Mouse (Mus musculus) forebrain, embryonic 16.5 days (tissue): Measurements from ENCODE around the gene Lcorl. TPM values are rescaled to one million over a fixed set of nuclear protein-coding genes. Genes with fewer than 3 reads are reported as not detected.

ENCODE experiments used
- ATAC-seq: fragments of 200-750 bp; cut with Nextera tagmentation; 2 replicates; pipeline ENCODE4 v1.8.0; 2017; ENCODE audit warnings: mild to moderate bottlenecking, moderate library complexity
- H3K27ac ChIP-seq: fragments of 300-500 bp; sonication (generic); 2 replicates; pipeline ENCODE4 v1.5.1; 2014; ENCODE audit warnings: low read length, control low read depth
- H3K27me3 ChIP-seq: fragments of 300-500 bp; sonication (generic); replicated peaks from 2 replicates; pipeline ENCODE4 v1.6.1; 2014; ENCODE audit warnings: low read length; ENCODE audit not compliant: control insufficient read depth, insufficient read depth
- H3K36me3 ChIP-seq: fragments of 300-500 bp; sonication (generic); 2 replicates; pipeline ENCODE4 v1.6.1; 2014; ENCODE audit not compliant: control insufficient read depth, insufficient read depth
- H3K4me1 ChIP-seq: fragments of 300-500 bp; sonication (generic); replicated peaks from 2 replicates; pipeline ENCODE4 v1.6.1; 2014; ENCODE audit warnings: low read length; ENCODE audit not compliant: control insufficient read depth, insufficient read depth
- H3K4me2 ChIP-seq: fragments of 300-500 bp; sonication (generic); 2 replicates; pipeline ENCODE4 v1.6.1; 2014; ENCODE audit warnings: mild to moderate bottlenecking, low read length, control low read depth
- H3K4me3 ChIP-seq: fragments of 300-500 bp; sonication (generic); replicated peaks from 2 replicates; pipeline ENCODE4 v1.5.1; 2014; ENCODE audit warnings: mild to moderate bottlenecking, low read length, control low read depth
- H3K9ac ChIP-seq: fragments of 300-500 bp; sonication (generic); replicated peaks from 2 replicates; pipeline ENCODE4 v1.6.1; 2014; ENCODE audit warnings: low read depth, low read length, control low read depth
- H3K9me3 ChIP-seq: fragments of 300-500 bp; sonication (generic); 2 replicates; pipeline ENCODE4 v1.6.1; 2016; ENCODE audit warnings: low read length; ENCODE audit not compliant: control insufficient read depth
- WGBS: fragments of 180-500 bp; shearing (Covaris S2); extraction: QIAGEN DNeasy Blood & Tissue Kit; methylation state at CpG from one replicate; pipeline ENCODE4 v1.1.7; 2014; 5-methylcytosine and 5-hydroxymethylcytosine counted together
- polyA plus RNA-seq: library from polyadenylated mRNA; unstranded; fragments of >200 nt; fragmentation: Nextera tagmentation; extraction: Ambion mirVana; gene quantifications from 2 replicates; pipeline ENCODE4 v1.2.1, GENCODE M21; 2015

Gene Lcorl
- polyA plus RNA-seq, 1 experiment from 2014 or later: 56.4 TPM

DNA sequence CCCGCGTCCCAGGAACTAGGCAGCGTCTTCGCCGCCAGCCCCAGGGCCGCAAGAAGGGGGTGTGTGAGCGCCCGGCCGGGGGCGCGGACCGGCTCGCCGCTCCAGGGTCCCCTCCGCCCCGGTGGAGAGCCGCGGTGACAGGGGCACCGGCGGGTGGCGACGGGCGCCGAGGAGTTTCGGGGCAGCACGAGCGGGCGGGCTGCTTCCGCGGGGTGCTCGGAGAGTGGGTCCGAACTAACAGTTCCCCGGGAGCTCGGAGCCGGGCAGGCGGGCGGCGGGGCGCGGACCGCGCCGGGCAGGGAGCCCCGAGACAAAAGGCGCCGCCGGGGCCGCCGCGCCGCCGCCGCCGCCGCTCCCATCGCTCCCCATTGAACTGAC is 550 bp downstream of the Lcorl start:
- peak; percentile 9 for ATAC-seq
- WGBS: 2% methylated on average over 42 of the region's 56 CpGs

GRCm38 (mm10) chr5:45856303-45856821 is 1.1 kb downstream of the Lcorl start:
- peak; percentile 56 for ATAC-seq
- Histone ChIP-seq H3K9ac (peak overlapping the region; percentile 81), H3K9me3 (no peaks in the 10 kb centered on the region), H3K4me3 (peak overlapping the region; percentile 80), H3K27ac (peak overlapping the region; percentile 98), H3K4me2 (peak overlapping the region; percentile 86), H3K4me1 (peaks cover 9% of the 10 kb centered on the region), H3K27me3 (no peaks in the 10 kb centered on the region), H3K36me3 (no peaks in the 10 kb centered on the region)
- under 1% methylated on average over 31 of the region's 37 CpGs for WGBS

More for the DNA sequence above, 550 bp downstream of the Lcorl start:
- Histone ChIP-seq H3K27me3 (no peaks in the 10 kb centered on the region), H3K4me2 (peak overlapping the region; percentile 86), H3K27ac (peak overlapping the region; percentile 98), H3K9ac (peak overlapping the region; percentile 81), H3K4me3 (peak overlapping the region; percentile 80), H3K36me3 (no peaks in the 10 kb centered on the region), H3K9me3 (no peaks in the 10 kb centered on the region), H3K4me1 (peaks cover 9% of the 10 kb centered on the region)

GRCm38 (mm10) chr5:45855526-45856302 is 1.7 kb downstream of the Lcorl start:
- peak overlapping the region; percentile 98 for H3K27ac ChIP-seq
- peak overlapping the region; percentile 86 for H3K4me2 ChIP-seq
- peaks cover 9% of the 10 kb centered on the region for H3K4me1 ChIP-seq
- H3K36me3 ChIP-seq: no peaks in the 10 kb centered on the region
- peak overlapping the region; percentile 81 for H3K9ac ChIP-seq
- 12% methylated on average over 21 of the region's 21 CpGs for WGBS
- H3K9me3 ChIP-seq: no peaks in the 10 kb centered on the region
- H3K4me3 ChIP-seq: peak overlapping the region; percentile 80
- peak; percentile 1 for ATAC-seq
- H3K27me3 ChIP-seq: no peaks in the 10 kb centered on the region

- Histone ChIP-seq H3K9ac (no peak overlapping the region), H3K4me1 (no peaks in the 10 kb centered on the region), H3K4me3 (no peak overlapping the region), H3K27me3 (no peaks in the 10 kb centered on the region), H3K27ac (no peak overlapping the region), H3K36me3 (no peaks in the 10 kb centered on the region), H3K9me3 (no peaks in the 10 kb centered on the region), H3K4me2 (no peak overlapping the region)
- WGBS: 97% methylated on average over 6 of the region's 6 CpGs
- ATAC-seq: no peak
Observed at GRCm38 (mm10) chr5:45844723-45845122, 12.7 kb downstream of the Lcorl start.

DNA sequence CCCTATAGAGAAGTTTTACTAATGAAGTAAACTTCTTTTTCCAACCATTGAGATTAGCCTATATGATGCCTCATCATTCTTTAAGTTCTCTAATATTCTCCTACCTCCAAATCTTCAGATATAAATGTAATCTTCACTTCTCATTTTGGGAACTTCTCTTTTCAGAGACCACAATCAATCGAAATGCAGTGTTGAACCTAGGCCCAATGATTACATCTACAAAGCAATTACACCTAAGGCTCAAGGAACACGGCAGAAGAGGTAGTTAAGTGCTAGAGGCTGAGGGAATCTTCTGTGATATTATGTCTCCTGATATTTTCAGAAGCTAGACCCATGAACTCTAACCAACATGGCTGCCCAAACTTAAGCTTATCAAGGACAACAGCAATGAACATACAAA is 22.3 kb downstream of the Lcorl start:
- ATAC-seq: no peak
- WGBS: 91% methylated on average over 2 of the region's 2 CpGs
- no peak overlapping the region for H3K4me2 ChIP-seq
- no peaks in the 10 kb centered on the region for H3K4me1 ChIP-seq
- H3K27ac ChIP-seq: no peak overlapping the region
- no peaks in the 10 kb centered on the region for H3K36me3 ChIP-seq
- peaks cover 3% of the 10 kb centered on the region; the same call in 1 of the 2 replicates for H3K9me3 ChIP-seq
- H3K4me3 ChIP-seq: no peak overlapping the region
- no peak overlapping the region for H3K9ac ChIP-seq
- no peaks in the 10 kb centered on the region for H3K27me3 ChIP-seq

DNA sequence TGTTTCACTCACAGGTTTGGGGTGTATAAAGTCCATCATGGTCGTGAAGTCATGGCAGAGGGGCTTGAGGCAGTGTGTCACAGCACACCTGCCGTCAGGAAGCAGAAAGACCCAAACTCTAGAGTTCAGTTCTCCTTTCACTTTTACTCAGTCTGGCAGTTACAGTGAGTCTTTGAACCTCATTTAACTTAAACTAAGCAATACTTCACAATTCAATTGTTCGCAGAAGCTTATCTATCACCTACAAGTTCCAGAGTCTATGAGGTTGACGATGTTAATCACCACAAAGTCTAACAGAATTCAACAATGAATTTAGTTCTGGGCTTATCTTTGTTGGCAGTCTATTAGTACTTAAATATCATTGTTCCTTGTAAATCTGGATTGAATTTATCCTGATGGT is 45.9 kb downstream of the Lcorl start:
- 95% methylated on average over 4 of the region's 4 CpGs for WGBS
- Histone ChIP-seq H3K27ac (no peak overlapping the region), H3K36me3 (no peaks in the 10 kb centered on the region), H3K4me2 (no peak overlapping the region), H3K27me3 (no peaks in the 10 kb centered on the region), H3K9me3 (peaks cover 5% of the 10 kb centered on the region; the same call in 1 of the 2 replicates), H3K4me3 (no peak overlapping the region), H3K9ac (no peak overlapping the region), H3K4me1 (no peaks in the 10 kb centered on the region)
- ATAC-seq: no peak

DNA sequence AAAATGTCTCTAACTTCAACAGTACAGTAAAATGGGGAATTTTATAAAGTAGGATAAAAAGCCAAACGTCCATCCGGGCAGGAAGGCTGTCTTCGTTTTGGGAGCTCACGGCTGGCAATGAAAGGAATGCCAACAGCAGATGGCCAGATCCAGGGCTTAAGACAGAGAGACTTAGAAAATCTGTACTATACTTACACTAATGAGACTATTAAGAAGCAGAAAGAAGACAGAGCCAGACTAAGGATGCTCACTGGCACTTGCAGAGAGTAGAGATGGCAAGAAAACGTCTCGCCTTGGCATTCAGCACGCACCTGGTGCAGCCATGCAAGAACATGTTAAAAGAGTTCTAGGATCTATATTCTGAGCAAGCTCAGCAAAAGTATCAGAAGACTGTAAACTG is 65.6 kb downstream of the Lcorl start:
- Histone ChIP-seq H3K9ac (no peak overlapping the region), H3K27ac (no peak overlapping the region), H3K9me3 (no peaks in the 10 kb centered on the region), H3K4me1 (peaks cover 5% of the 10 kb centered on the region), H3K27me3 (no peaks in the 10 kb centered on the region), H3K36me3 (no peaks in the 10 kb centered on the region), H3K4me2 (no peak overlapping the region), H3K4me3 (no peak overlapping the region)
- peak; percentile 80 for ATAC-seq
- WGBS: 53% methylated on average over 7 of the region's 7 CpGs

- Histone ChIP-seq H3K4me3 (no peak overlapping the region), H3K27me3 (no peaks in the 10 kb centered on the region), H3K27ac (no peak overlapping the region), H3K9me3 (no peaks in the 10 kb centered on the region), H3K4me1 (peaks cover 5% of the 10 kb centered on the region), H3K9ac (no peak overlapping the region), H3K36me3 (no peaks in the 10 kb centered on the region), H3K4me2 (no peak overlapping the region)
- ATAC-seq: no peak
- WGBS: 91% methylated on average over 4 of the region's 4 CpGs
Observed at GRCm38 (mm10) chr5:45790221-45790620, 67.2 kb downstream of the Lcorl start.

- Histone ChIP-seq H3K9ac (no peak overlapping the region), H3K4me2 (no peak overlapping the region), H3K36me3 (no peaks in the 10 kb centered on the region), H3K27me3 (no peaks in the 10 kb centered on the region), H3K4me1 (no peaks in the 10 kb centered on the region), H3K9me3 (no peaks in the 10 kb centered on the region), H3K27ac (no peak overlapping the region), H3K4me3 (no peak overlapping the region)
- ATAC-seq: no peak
- WGBS: 90% methylated on average over 4 of the region's 4 CpGs
Observed at GRCm38 (mm10) chr5:45757502-45758121, 99.8 kb downstream of the Lcorl start.
